Comparison of ENCODE assay signal across 19 mouse cellular contexts in genomic region chr5:111442151-111442871, GRCm38 (mm10). TPM values are rescaled to one million over a fixed set of nuclear protein-coding genes. Genes with fewer than 3 reads are reported as not detected.
DNase-seq lines count a peak whose midpoint lies in the region; ATAC-seq and TF ChIP-seq lines count a peak whose summit lies in the region.
"Had no signal": no experiment of that assay in that cellular context is flagged by ENCODE, and none has a peak within 500 bp of the region (broad histone marks: within the 10 kb centered on the region; RNA-seq: fewer than 3 reads in every experiment).

No protein-coding gene starts in this region.

- intact Hi-C loops in gastrocnemius, adult 2 months (cut with DNase I) = no loop called here

- H3K9me3 ChIP-seq in liver, embryonic 16.5 days (replicated peaks; ENCODE audit: control insufficient read depth, low read length) = no peaks in the 10 kb centered on the region
- H3K9me3 ChIP-seq in liver, postnatal 0 days (ENCODE audit: low read length) = no peaks in the 10 kb centered on the region
- no peaks in the 10 kb centered on the region for H3K9me3 ChIP-seq in midbrain, postnatal 0 days (ENCODE audit: low read length)
- H3K9me3 ChIP-seq: embryonic facial prominence, embryonic 10.5 days; limb, embryonic 10.5 days; neural tube, embryonic 13.5 days had no signal

- ATAC-seq in liver, embryonic 16.5 days (ENCODE audit: low read depth) = peak; percentile 33; the same call in 1 of the 2 replicates
- ATAC-seq in liver, postnatal 0 days = no peak
- ATAC-seq in midbrain, postnatal 0 days (ENCODE audit: low FRiP score) = 0 out of 2 replicates have a peak, but pooled peaks have one; percentile 24
- ATAC-seq: forebrain, embryonic 14.5 days had no signal

- H3K9ac ChIP-seq in liver, embryonic 16.5 days (ENCODE audit: low read depth, low read length) = no peak overlapping the region
- no peak overlapping the region for H3K9ac ChIP-seq in liver, postnatal 0 days (replicated peaks)
- H3K9ac ChIP-seq in midbrain, postnatal 0 days (replicated peaks; ENCODE audit: low read length, poor library complexity, severe bottlenecking) = no peak overlapping the region
- H3K9ac ChIP-seq: neural tube, embryonic 13.5 days had no signal

- peaks cover 4% of the 10 kb centered on the region; the same call in 1 of the 2 replicates for H3K4me1 ChIP-seq in liver, embryonic 16.5 days (ENCODE audit: control insufficient read depth, low read depth, low read length)
- peaks cover 3% of the 10 kb centered on the region; the same call in 1 of the 2 replicates for H3K4me1 ChIP-seq in liver, postnatal 0 days (ENCODE audit: insufficient read depth)
- 0 out of 2 replicates have a peak, but pooled peaks cover 6% of the 10 kb centered on the region for H3K4me1 ChIP-seq in midbrain, postnatal 0 days (ENCODE audit: insufficient read depth, low read length)

- peak overlapping the region; percentile 24 for H3K27ac ChIP-seq in gastrocnemius, adult 2 months
- H3K27ac ChIP-seq in liver, embryonic 16.5 days (ENCODE audit: low read length) = no peak overlapping the region
- no peak overlapping the region for H3K27ac ChIP-seq in liver, postnatal 0 days (ENCODE audit: low read depth)
- H3K27ac ChIP-seq in midbrain, postnatal 0 days (ENCODE audit: low read depth, low read length) = no peak overlapping the region
- H3K27ac ChIP-seq: embryonic facial prominence, embryonic 10.5 days; left cerebral cortex, adult 2 months; limb, embryonic 10.5 days; neural tube, embryonic 13.5 days had no signal

- no peaks in the 10 kb centered on the region for H3K27me3 ChIP-seq in liver, embryonic 16.5 days (ENCODE audit: control insufficient read depth, insufficient read depth, low read depth, low read length)
- no peaks in the 10 kb centered on the region for H3K27me3 ChIP-seq in liver, postnatal 0 days (ENCODE audit: insufficient read depth, low read length)
- H3K27me3 ChIP-seq in midbrain, postnatal 0 days (ENCODE audit: insufficient read depth, low read length) = no peaks in the 10 kb centered on the region
- H3K27me3 ChIP-seq: CH12.LX; neural tube, embryonic 13.5 days had no signal

- H3K4me2 ChIP-seq in liver, embryonic 16.5 days (ENCODE audit: low read depth, low read length) = no peak overlapping the region
- no peak overlapping the region for H3K4me2 ChIP-seq in liver, postnatal 0 days (ENCODE audit: low read depth, low read length)
- no peak overlapping the region for H3K4me2 ChIP-seq in midbrain, postnatal 0 days (ENCODE audit: low read depth, low read length, poor library complexity, severe bottlenecking)
- H3K4me2 ChIP-seq: liver, embryonic 11.5 days; neural tube, embryonic 13.5 days had no signal

- no peaks in the 10 kb centered on the region for H3K36me3 ChIP-seq in liver, embryonic 16.5 days (ENCODE audit: control insufficient read depth, insufficient read depth)
- H3K36me3 ChIP-seq in liver, postnatal 0 days (replicated peaks; ENCODE audit: insufficient read depth, low read length) = no peaks in the 10 kb centered on the region
- peaks cover 10% of the 10 kb centered on the region; the same call in 1 of the 2 replicates for H3K36me3 ChIP-seq in midbrain, postnatal 0 days (ENCODE audit: insufficient read depth, low read length)
- H3K36me3 ChIP-seq: neural tube, embryonic 13.5 days had no signal

- 63% methylated on average over 11 of the region's 11 CpGs for WGBS in liver, embryonic 16.5 days (ENCODE audit: insufficient replicate concordance)
- WGBS in liver, postnatal 0 days (ENCODE audit: insufficient replicate concordance) = 78% methylated on average over 11 of the region's 11 CpGs
- WGBS in midbrain, postnatal 0 days = 68% methylated on average over 11 of the region's 11 CpGs

- no peak for DNase-seq in gastrocnemius, adult 2 months
- no peak for DNase-seq in gastrocnemius, postnatal 10 days
- no peak for DNase-seq in liver, postnatal 0 days
- DNase-seq in ZHBTc4 (ENCODE audit: low read depth, low spot score) = peak; percentile 72
- DNase-seq in midbrain, postnatal 0 days (ENCODE audit: low spot score) = no peak
- DNase-seq in testis, postnatal 10 days (ENCODE audit: low spot score) = no peak
- no peak for DNase-seq in thymus, postnatal 4 days
- DNase-seq: adrenal gland, adult 2 months; cerebellum, adult 9-10 months; heart, postnatal 36 days; thymus, postnatal 14 days had no signal

- no peak for TF ChIP-seq CTCF in gastrocnemius, adult 2 months (IDR thresholded peaks at IDR 0.05)
- no peak for TF ChIP-seq CTCF in liver, postnatal 0 days (IDR thresholded peaks at IDR 0.05; ENCODE audit: low read depth)
- no peak for TF ChIP-seq CTCF in midbrain, postnatal 0 days (IDR thresholded peaks at IDR 0.05)

- no peak for TF ChIP-seq EP300 in liver, postnatal 0 days (IDR thresholded peaks at IDR 0.05; ENCODE audit: low read depth)

- H3K4me3 ChIP-seq in gastrocnemius, adult 2 months = no peak overlapping the region
- H3K4me3 ChIP-seq in liver, embryonic 16.5 days (ENCODE audit: low read depth, low read length) = no peak overlapping the region
- no peak overlapping the region for H3K4me3 ChIP-seq in liver, postnatal 0 days (ENCODE audit: low read depth, low read length)
- H3K4me3 ChIP-seq in midbrain, postnatal 0 days (ENCODE audit: low read depth, low read length) = no peak overlapping the region
- H3K4me3 ChIP-seq: embryonic facial prominence, embryonic 10.5 days; left cerebral cortex, adult 2 months; limb, embryonic 10.5 days; neural tube, embryonic 13.5 days had no signal

RNA-seq across cellular contexts. Expression of gene Mn1, which starts 25.1 kb away (rescaled TPM):
- total RNA-seq in gastrocnemius, adult 2 months (2021) = 10 to 100 TPM; 43.9 to 85.9 TPM
- total RNA-seq in gastrocnemius, postnatal 10 days (2021) = 10 to 100 TPM; 19.6 to 30.4 TPM
- polyA plus RNA-seq in liver, embryonic 16.5 days (2015; fragmentation: Nextera tagmentation; extraction: Ambion mirVana) = 1.3 and 1.7 TPM in 2 replicates
- 1.00 and 1.4 TPM in 2 replicates for polyA plus RNA-seq in liver, postnatal 0 days (2015; fragmentation: Nextera tagmentation; extraction: Ambion mirVana)
- total RNA-seq in midbrain, postnatal 0 days (2014; rRNA removed) = 112 and 139 TPM in 2 replicates
- 49.6 and 49.8 TPM in 2 replicates for polyA plus RNA-seq in midbrain, postnatal 0 days (2015; fragmentation: Nextera tagmentation; extraction: Ambion mirVana)
- total RNA-seq: CH12.LX had no signal
